Mouse (Mus musculus): ENCODE data around the gene Adgrv1. TPM values are rescaled to one million over a fixed set of nuclear protein-coding genes. Genes with fewer than 3 reads are reported as not detected.
A peak's percentile ranks its signal among the peaks of the same experiment; 100 is the strongest.
"Not testable (repeated sequence)": the region's sequence is repeated elsewhere in the genome, so short reads cannot be mapped to it uniquely, and the experiment has no call there.

The Adgrv1 gene
- polyA plus RNA-seq, 1 experiment = 11.3 TPM

- TF ChIP-seq POLR2A (IDR thresholded peaks at IDR 0.05; ENCODE audit: insufficient read depth, low read length) (no peak), EP300 (IDR thresholded peaks at IDR 0.05; ENCODE audit: insufficient read depth, low read depth, low read length) (no peak), CTCF (IDR thresholded peaks at IDR 0.05; ENCODE audit: low read depth, low read length) (no peak)
- Histone ChIP-seq H3K36me3 (ENCODE audit: control insufficient read depth, insufficient read depth, low read length, poor library complexity, severe bottlenecking) (0 out of 2 replicates have a peak, but pooled peaks cover 2% of the 10 kb centered on the region), H3K9ac (ENCODE audit: low read depth, poor library complexity, severe bottlenecking) (peak overlapping the region; percentile 82), H3K27ac (ENCODE audit: insufficient read depth, low read length) (no peak overlapping the region), H3K4me3 (ENCODE audit: low read depth, low read length) (peak overlapping the region; percentile 93), H3K9me3 (replicated peaks; ENCODE audit: control insufficient read depth, insufficient read depth, low read length, poor library complexity, severe bottlenecking) (no peaks in the 10 kb centered on the region), H3K4me1 (ENCODE audit: control insufficient read depth, insufficient read depth, low read length) (peaks cover 2% of the 10 kb centered on the region), H3K27me3 (ENCODE audit: control insufficient read depth, insufficient read depth, low read length, poor library complexity, severe bottlenecking) (no peaks in the 10 kb centered on the region)
Observed at GRCm38 (mm10) chr13:81658053-81658752, 25.2 kb upstream of the Adgrv1 start.

GRCm38 (mm10) chr13:81657351-81658052 is 24.5 kb upstream of the Adgrv1 start, which contains the start of gene Lysmd3:
Lysmd3 (plus strand) TSS chr13:81657663.
- Histone ChIP-seq H3K4me3 (ENCODE audit: low read depth, low read length) (peak within 1 kb of the TSS; percentile 93), H3K9me3 (replicated peaks; ENCODE audit: control insufficient read depth, insufficient read depth, low read length, poor library complexity, severe bottlenecking) (no peaks in the 10 kb centered on the region)

GRCm38 (mm10) chr13:81657008-81657350 is 24.0 kb upstream of the Adgrv1 start:
- 0 out of 2 replicates have a peak, but pooled peaks cover 2% of the 10 kb centered on the region for H3K36me3 ChIP-seq (ENCODE audit: control insufficient read depth, insufficient read depth, low read length, poor library complexity, severe bottlenecking)

More at GRCm38 (mm10) chr13:81657351-81658052, 24.5 kb upstream of the Adgrv1 start, which contains the start of gene Lysmd3:
- TF ChIP-seq EP300 (IDR thresholded peaks at IDR 0.05; ENCODE audit: insufficient read depth, low read depth, low read length) (0 out of 2 replicates have a peak, but pooled peaks have one; percentile 8), POLR2A (IDR thresholded peaks at IDR 0.05; ENCODE audit: insufficient read depth, low read length) (peak; percentile 45), CTCF (IDR thresholded peaks at IDR 0.05; ENCODE audit: low read depth, low read length) (no peak)
- 0 out of 2 replicates have a peak, but pooled peaks cover 2% of the 10 kb centered on the region for H3K36me3 ChIP-seq (ENCODE audit: control insufficient read depth, insufficient read depth, low read length, poor library complexity, severe bottlenecking)
- H3K4me1 ChIP-seq (ENCODE audit: control insufficient read depth, insufficient read depth, low read length) = peaks cover 1% of the 10 kb centered on the region
- peak within 1 kb of the TSS; percentile 82 for H3K9ac ChIP-seq (ENCODE audit: low read depth, poor library complexity, severe bottlenecking)
- H3K27ac ChIP-seq (ENCODE audit: insufficient read depth, low read length) = peak within 1 kb of the TSS; percentile 92
- H3K27me3 ChIP-seq (ENCODE audit: control insufficient read depth, insufficient read depth, low read length, poor library complexity, severe bottlenecking) = no peaks in the 10 kb centered on the region

GRCm38 (mm10) chr13:81656091-81656850 is 23.3 kb upstream of the Adgrv1 start:
- Histone ChIP-seq H3K9me3 (replicated peaks; ENCODE audit: control insufficient read depth, insufficient read depth, low read length, poor library complexity, severe bottlenecking) (no peaks in the 10 kb centered on the region), H3K4me3 (ENCODE audit: low read depth, low read length) (no peak overlapping the region), H3K4me1 (ENCODE audit: control insufficient read depth, insufficient read depth, low read length) (no peaks in the 10 kb centered on the region), H3K9ac (ENCODE audit: low read depth, poor library complexity, severe bottlenecking) (peak overlapping the region; percentile 82), H3K27me3 (ENCODE audit: control insufficient read depth, insufficient read depth, low read length, poor library complexity, severe bottlenecking) (no peaks in the 10 kb centered on the region), H3K36me3 (ENCODE audit: control insufficient read depth, insufficient read depth, low read length, poor library complexity, severe bottlenecking) (0 out of 2 replicates have a peak, but pooled peaks cover 2% of the 10 kb centered on the region), H3K27ac (ENCODE audit: insufficient read depth, low read length) (peak overlapping the region; percentile 92)
- TF ChIP-seq POLR2A (IDR thresholded peaks at IDR 0.05; ENCODE audit: insufficient read depth, low read length) = no peak
- 0 out of 2 replicates have a peak, but pooled peaks have one; percentile 6 for TF ChIP-seq EP300 (IDR thresholded peaks at IDR 0.05; ENCODE audit: insufficient read depth, low read depth, low read length)

More at GRCm38 (mm10) chr13:81657008-81657350, 24.0 kb upstream of the Adgrv1 start:
- H3K27me3 ChIP-seq (ENCODE audit: control insufficient read depth, insufficient read depth, low read length, poor library complexity, severe bottlenecking) = no peaks in the 10 kb centered on the region
- no peaks in the 10 kb centered on the region for H3K4me1 ChIP-seq (ENCODE audit: control insufficient read depth, insufficient read depth, low read length)
- peak overlapping the region; percentile 82 for H3K9ac ChIP-seq (ENCODE audit: low read depth, poor library complexity, severe bottlenecking)
- TF ChIP-seq CTCF (IDR thresholded peaks at IDR 0.05; ENCODE audit: low read depth, low read length) (no peak), EP300 (IDR thresholded peaks at IDR 0.05; ENCODE audit: insufficient read depth, low read depth, low read length) (no peak), POLR2A (IDR thresholded peaks at IDR 0.05; ENCODE audit: insufficient read depth, low read length) (no peak)
- H3K27ac ChIP-seq (ENCODE audit: insufficient read depth, low read length) = peak overlapping the region; percentile 92
- peak overlapping the region; percentile 91 for H3K4me3 ChIP-seq (ENCODE audit: low read depth, low read length)
- no peaks in the 10 kb centered on the region for H3K9me3 ChIP-seq (replicated peaks; ENCODE audit: control insufficient read depth, insufficient read depth, low read length, poor library complexity, severe bottlenecking)

GRCm38 (mm10) chr13:81650382-81650781 is 17.4 kb upstream of the Adgrv1 start:
- H3K9me3 ChIP-seq (replicated peaks; ENCODE audit: control insufficient read depth, insufficient read depth, low read length, poor library complexity, severe bottlenecking); H3K27ac ChIP-seq (ENCODE audit: insufficient read depth, low read length); H3K9ac ChIP-seq (ENCODE audit: low read depth, poor library complexity, severe bottlenecking); H3K36me3 ChIP-seq (ENCODE audit: control insufficient read depth, insufficient read depth, low read length, poor library complexity, severe bottlenecking); H3K27me3 ChIP-seq (ENCODE audit: control insufficient read depth, insufficient read depth, low read length, poor library complexity, severe bottlenecking); H3K4me1 ChIP-seq (ENCODE audit: control insufficient read depth, insufficient read depth, low read length); H3K4me3 ChIP-seq (ENCODE audit: low read depth, low read length): not testable (repeated sequence)

All from ES-Bruce4 (cell line).